Mouse (Mus musculus) CD4-positive, CD25-positive, alpha-beta regulatory T cell, adult 4 months (primary cell): ENCODE results near the gene Kctd12b. TPM values are rescaled to one million over a fixed set of nuclear protein-coding genes. Genes with fewer than 3 reads are reported as not detected.
"Not testable (repeated sequence)": the region's sequence is repeated elsewhere in the genome, so short reads cannot be mapped to it uniquely, and the experiment has no call there.

Experiments used
- ATAC-seq: one replicate; pipeline ENCODE4 v1.8.0; 2017
- polyA plus RNA-seq, 2 experiments: library from polyadenylated mRNA; unstranded; fragments of 100-300 nt; shearing (Covaris generic); gene quantifications; one replicate each; pipeline ENCODE4 v1.2.1; 2017

Gene Kctd12b
- under 1 TPM; 0.44 to 0.89 TPM for polyA plus RNA-seq

DNA sequence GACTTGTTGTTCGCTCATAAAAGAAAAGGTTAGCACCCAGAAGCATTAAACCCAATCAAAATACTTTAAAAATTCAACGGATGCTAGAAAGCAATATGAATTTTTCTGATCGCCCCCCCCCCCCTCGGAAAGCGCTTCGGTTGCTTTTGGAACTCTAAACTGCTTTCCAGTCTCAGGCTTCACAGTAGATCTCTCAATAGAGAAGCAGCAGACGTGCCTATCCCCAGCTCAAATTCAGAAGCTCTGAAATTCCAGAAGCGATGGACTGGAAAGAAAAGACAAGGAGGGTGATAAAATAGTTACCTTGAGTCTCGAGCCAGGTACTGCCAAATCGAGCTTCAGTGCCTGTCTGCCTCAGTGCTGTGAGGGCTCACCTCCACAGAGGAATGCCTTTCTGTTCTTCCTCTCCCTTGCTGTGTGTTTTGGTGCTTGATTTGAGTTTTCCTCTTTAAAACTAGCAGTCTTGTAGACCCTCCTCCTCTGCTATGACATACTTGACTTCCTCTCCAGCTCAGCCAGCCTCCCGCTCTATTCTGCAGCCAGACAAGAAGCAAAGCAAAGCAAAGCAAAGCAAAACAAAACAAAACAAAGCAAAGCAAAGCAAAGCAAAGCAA is at the start of gene Kctd12b:
Gene Kctd12b (minus strand): TSS at position 610 of the 614 bp plus-strand sequence.
- peak; percentile 74 for ATAC-seq

DNA sequence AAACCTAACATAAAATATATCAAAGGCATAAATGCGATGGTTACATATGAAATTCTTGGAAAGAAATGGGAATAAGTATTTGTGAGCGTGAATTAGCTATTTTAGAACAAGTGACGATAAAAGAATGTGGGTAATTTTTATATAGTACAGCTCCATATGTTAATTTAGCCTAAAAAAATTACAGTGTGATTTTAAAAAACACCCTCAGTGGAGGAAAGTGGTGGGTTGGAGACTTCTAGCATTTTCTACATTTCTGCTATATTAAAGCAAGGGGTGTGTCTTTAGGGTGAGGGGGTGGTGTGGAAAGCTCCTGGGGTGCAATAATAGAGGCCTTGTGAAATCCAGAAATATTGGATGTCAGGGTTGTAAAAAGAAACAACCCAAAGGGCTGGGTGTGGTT is 46.3 kb upstream of the Kctd12b start:
- ATAC-seq, result no peak

DNA sequence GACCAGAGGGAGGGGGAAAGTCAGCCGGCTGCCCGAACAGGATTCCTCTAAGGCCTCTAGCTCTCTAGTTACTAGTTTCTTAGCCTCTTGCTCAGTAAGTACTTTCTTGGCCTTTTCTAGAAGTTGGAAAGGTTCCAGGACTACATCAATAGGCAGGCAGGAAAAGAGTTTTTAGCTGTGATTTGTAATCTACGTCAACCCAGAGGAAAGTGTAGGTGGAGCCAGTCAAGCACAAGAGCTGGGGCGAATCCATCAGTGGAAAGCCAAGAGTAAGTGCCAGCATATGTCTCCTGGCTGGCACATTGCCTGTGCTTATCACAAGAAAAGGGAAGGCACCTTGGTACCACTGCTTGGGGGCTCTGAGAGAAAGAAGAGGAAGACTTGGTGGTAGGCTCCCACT is 39.5 kb upstream of the Kctd12b start:
- ATAC-seq, result no peak

DNA sequence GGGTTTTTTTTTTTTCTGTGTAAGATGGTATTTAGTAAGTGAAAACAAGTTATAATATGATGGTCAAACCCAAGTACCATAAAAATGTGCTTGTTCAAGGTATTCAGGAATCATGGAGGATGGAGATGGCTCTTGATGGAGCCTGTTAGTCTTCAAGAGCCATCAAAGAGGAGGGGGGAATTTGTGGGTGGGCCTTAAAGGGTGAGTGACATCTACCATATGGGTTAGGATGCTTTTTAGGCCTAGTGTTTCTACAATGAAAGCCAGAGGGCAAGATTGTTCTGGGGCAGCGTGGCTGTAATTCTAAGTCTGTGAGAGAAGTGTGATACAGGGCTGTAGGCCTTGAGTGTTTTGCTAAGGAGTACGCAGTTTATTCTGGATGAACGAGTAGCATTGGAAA is 28.2 kb upstream of the Kctd12b start:
- ATAC-seq, result peak; percentile 29

DNA sequence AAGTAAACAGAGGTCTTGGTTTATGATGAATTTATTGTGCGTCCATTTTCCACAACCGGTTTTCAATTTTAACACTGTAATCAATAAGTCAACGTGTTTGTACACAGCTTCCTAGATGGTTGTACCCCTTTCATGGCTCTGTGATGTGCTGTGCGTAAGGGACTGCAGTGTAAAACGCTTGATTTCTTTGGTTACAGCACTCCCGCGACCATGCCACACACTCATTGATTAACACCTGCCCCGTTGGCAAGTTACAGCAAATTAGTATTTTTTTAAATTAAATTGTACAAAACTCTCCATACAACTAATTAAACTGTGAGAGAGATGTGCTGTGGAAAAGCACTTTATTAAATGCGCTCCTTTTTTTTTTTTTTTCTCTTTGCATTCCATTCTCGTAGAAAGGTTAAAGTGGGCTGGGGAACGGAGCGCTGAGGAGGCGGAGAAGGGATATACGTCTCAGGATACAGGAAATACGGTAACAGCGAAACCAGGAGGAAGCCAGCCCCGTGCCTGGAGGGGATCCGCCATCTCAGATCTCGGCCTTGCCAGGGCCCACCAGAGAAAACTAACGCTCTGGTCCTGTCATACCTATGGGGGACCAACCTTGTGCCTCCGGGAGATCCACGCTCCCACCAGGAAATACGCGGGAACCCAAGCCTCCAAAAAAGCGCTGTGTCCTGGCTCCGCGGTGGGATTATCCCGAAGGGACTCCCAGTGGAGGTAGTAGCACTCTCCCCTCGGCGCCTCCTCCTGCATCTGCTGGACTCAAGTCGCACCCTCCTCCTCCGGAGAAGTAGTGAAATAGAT is 27.1 kb upstream of the Kctd12b start, which contains the start of gene Nbdy:
Gene Nbdy (plus strand): TSS at position 481 of the 807 bp plus-strand sequence.
- ATAC-seq, result peak; percentile 82

DNA sequence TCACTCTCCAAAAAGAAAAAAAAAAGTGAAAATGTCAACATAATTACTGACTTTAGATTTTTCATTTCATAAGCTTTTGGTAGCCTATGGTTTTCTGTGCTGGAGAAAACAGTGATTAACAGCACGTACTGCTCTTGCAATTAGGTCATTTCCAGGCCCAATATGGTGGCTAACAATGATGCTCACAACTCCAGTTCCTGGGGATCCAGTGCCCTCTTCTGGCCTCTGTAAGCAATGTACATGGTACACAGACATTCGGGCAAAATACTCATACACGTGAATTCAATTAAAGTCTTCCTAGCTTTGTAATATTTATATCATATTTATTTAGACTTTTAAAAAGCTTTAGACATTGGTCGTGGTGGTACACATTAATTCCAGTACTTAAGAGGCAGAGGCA is 23.4 kb upstream of the Kctd12b start:
- ATAC-seq, result peak; percentile 63

DNA sequence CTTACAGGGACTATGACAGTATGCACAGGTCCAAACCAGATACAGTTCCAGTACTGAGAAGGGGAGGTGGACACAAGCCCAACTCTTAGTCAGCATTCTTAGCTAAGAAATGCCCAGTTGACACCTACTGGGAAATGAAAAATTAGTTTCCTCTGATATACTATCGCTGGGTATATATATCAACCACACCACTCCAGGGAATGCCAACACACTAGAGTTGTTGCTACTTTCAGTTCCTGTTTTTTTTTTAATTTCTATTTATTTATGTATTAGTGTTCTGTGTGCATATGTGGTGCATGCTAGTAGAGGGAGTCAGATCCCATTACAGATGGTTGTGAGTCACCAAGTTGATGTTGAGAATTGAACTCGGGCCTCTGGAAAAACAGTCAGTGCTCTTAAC is 20.5 kb upstream of the Kctd12b start:
- no peak for ATAC-seq

DNA sequence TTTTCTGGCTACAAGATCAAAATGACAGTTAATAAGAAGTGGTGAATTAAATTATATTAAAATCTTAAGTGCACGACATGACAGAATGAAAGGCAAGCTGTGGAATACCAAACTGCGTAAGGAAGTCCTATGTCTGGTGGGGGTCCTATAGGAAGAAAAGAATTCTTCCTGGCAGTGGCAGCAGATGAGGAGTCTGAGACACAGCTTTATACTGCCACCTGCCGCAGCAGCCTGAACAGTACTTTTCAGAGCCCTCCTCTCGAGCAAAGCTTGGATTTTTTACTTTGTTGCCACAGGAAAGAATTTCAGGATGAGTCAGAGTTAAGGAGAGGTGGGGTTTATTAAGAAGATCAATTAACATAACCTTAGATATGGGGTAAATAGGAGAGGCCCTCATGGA is 11.5 kb upstream of the Kctd12b start:
- ATAC-seq, result no peak

DNA sequence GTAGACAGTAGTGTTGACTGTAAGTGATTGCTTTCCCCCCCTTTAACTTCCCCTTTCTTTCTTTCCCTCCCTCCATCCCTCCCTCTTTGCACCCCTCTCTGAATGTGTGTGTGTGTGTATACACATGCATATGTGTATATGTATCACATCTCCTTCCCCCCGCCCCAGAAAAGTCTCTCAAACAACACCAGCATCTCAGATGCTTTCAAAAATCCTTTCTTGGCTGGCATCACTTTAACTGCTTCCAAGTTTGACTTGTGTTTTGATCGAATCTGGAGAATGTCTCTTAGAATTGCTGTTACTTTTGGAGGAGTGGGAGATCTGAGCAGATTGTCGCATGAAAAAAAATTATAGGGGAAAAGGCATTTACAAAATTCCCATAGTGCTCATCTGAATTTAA is 4.3 kb upstream of the Kctd12b start:
- ATAC-seq, result no peak

DNA sequence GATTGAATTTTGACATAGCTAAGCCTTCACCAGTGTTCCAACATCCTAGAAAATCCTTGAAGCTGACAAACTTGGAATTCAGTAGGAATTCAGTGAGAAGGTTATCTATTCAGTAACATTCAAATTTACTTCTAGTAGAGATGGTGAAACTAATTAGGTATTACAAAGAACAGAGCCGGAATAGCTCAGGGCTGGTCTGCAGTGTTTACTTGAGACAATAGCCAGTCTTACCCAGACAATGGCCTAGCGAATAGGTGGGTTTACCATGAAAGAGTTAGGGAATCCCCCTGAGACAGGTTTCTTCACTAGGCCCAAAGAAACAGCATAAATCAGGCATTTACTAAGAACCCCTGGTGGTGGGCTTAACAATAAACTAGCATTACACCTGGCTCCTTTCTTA is 28.0 kb downstream of the Kctd12b start:
- ATAC-seq, result not testable (repeated sequence)

DNA sequence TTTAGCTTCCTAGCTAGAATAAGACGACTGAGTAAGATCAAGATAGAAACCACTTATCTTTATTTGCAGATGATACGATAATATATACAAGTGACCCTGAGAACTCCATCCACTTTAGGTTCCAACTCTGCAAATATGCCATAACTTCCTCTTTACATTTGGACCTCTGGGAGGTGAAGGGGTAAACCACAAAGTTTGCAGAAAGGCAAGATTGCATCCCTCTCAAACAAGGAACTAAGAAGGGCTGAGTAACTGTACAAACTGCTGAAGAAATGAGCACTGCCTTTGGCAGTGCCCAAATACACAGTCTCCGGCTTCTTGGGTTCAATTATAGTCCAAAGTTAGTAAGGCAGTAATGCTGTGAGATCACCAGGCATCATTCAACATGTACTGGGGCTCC is 31.3 kb downstream of the Kctd12b start:
- ATAC-seq, result no peak

DNA sequence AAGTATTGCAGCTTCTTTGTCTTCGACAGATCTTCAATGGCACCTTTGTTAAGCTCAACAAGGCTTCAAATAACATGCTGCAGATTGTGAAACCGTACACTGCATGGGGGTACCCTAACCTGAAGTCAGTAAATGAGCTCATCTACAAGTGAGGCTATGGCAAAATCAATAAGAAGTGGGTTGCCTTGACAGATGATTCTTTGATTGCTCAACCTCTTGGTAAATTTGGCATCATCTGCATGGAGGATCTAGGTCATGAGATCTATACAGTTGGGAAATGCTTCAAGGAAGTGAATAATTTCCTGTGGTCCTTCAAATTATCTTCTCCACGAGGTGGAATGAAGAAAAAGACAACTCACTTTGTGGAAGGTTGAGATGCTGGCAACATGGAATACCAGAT is 39.2 kb downstream of the Kctd12b start:
- no peak for ATAC-seq

DNA sequence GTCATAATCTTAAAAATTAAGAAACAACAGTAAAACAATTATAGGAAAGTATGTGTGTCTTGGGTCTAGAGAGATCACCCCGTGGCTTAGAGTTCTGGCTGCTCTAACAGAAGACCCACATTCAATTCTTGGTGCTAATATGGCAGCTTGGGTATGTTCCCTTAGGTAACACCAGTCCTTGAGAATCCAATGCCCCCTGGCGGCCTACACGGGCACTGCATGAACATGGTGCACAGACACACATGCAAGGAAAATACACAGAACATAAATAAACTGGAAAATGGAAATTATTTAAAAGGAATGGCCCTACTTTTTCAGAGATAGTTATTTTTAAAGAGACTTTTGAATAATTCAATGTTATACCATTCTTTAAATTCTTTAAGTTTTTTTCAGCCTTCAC is 55.6 kb downstream of the Kctd12b start:
- no peak for ATAC-seq

DNA sequence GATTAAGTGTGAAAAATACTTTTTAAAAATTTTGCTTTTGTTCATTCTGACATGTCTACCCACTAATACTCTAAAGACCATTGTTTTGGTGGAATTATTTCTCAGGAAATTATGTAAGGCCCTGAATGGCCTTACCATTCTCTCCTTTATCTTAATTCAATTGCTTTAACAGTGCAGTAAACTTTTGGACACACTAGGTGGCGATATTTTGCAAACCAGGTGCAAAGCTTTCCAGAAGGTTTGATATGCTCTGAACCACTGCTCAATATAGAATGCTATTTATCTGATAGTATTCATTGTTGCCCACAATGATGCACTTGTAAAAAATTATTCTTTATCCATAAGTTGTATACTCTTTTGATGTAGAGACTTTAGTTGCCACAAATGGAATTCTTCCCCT is 59.9 kb downstream of the Kctd12b start:
- ATAC-seq, result peak; percentile 51

Other genes starting within 250 kb of the Kctd12b start
- 1 to 10 TPM; 2.2 to 4.7 TPM for gene Ubqln2, start 198.2 kb downstream of the Kctd12b start, polyA plus RNA-seq
- not detected for gene Cypt3, start 137.8 kb downstream of the Kctd12b start, polyA plus RNA-seq
- gene Nbdy, start 27.2 kb upstream of the Kctd12b start, polyA plus RNA-seq, result 10 to 100 TPM; 40.3 to 41.7 TPM
- 10 to 100 TPM; 23.7 to 25.5 TPM for gene Spin2c, start 135.8 kb upstream of the Kctd12b start, polyA plus RNA-seq